Mouse (Mus musculus): ENCODE results near the gene Tmcc3. TPM values are rescaled to one million over a fixed set of nuclear protein-coding genes. Genes with fewer than 3 reads are reported as not detected.

The Tmcc3 gene
- polyA plus RNA-seq, 1 experiment = 14.8 TPM

DNA sequence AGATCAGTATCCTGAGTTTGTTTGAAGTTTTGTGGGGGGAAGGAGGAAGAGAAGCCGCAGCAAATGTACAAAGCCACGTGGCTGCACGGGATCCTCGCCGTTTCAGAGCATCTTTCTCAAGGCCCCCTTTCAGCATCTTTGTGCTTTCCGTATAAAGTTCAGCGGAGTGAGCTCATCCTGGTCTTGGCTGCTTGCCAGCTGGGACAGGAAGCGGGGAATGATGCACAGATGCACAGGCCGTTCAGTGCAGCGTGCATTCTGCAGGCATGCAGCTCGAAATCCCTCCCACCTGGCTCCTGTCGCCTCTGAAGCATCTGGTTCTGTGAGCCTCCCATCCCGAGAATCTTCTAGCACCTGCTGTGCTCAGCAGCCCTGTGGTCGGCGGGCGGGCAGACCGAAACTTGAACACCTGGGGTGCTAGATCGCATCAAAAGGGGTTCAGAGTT, 212.0 kb downstream of the Tmcc3 start:
- H3K27me3 ChIP-seq (ENCODE audit: control insufficient read depth, insufficient read depth, low read length, poor library complexity, severe bottlenecking) = no peaks in the 10 kb centered on the region
- no peak overlapping the region for H3K9ac ChIP-seq (ENCODE audit: low read depth, poor library complexity, severe bottlenecking)
- H3K9me3 ChIP-seq (replicated peaks; ENCODE audit: control insufficient read depth, insufficient read depth, low read length, poor library complexity, severe bottlenecking) = no peaks in the 10 kb centered on the region
- H3K4me3 ChIP-seq (ENCODE audit: low read depth, low read length) = no peak overlapping the region
- no peak overlapping the region for H3K27ac ChIP-seq (ENCODE audit: insufficient read depth, low read length)
- no peaks in the 10 kb centered on the region for H3K36me3 ChIP-seq (ENCODE audit: control insufficient read depth, insufficient read depth, low read length, poor library complexity, severe bottlenecking)
- H3K4me1 ChIP-seq (ENCODE audit: control insufficient read depth, insufficient read depth, low read length) = peaks cover 7% of the 10 kb centered on the region
- TF ChIP-seq CTCF (IDR thresholded peaks at IDR 0.05; ENCODE audit: low read depth, low read length) (no peak), POLR2A (IDR thresholded peaks at IDR 0.05; ENCODE audit: insufficient read depth, low read length) (no peak), EP300 (IDR thresholded peaks at IDR 0.05; ENCODE audit: insufficient read depth, low read depth, low read length) (no peak)

DNA sequence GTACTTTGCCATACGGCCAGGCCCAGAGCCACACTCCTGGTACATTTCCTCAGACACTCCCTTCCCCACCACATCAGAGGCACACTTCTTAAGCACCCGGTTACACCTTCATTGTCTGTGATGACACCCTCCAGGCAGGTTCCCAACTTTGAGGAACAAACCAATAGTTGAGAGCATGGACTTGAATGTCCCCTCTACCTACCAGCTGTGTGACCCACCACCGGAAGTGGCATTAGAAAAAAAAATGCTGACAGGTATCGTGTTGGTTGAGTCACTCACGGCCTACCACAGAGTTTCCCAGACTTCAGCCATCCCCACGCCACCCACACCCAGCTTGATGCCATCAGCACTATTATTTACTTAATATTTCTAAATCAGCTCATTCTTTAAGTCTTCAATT, 213.2 kb downstream of the Tmcc3 start:
- Histone ChIP-seq H3K27me3 (ENCODE audit: control insufficient read depth, insufficient read depth, low read length, poor library complexity, severe bottlenecking) (no peaks in the 10 kb centered on the region), H3K9me3 (replicated peaks; ENCODE audit: control insufficient read depth, insufficient read depth, low read length, poor library complexity, severe bottlenecking) (no peaks in the 10 kb centered on the region), H3K4me3 (ENCODE audit: low read depth, low read length) (no peak overlapping the region), H3K27ac (ENCODE audit: insufficient read depth, low read length) (no peak overlapping the region), H3K4me1 (ENCODE audit: control insufficient read depth, insufficient read depth, low read length) (peaks cover 7% of the 10 kb centered on the region), H3K36me3 (ENCODE audit: control insufficient read depth, insufficient read depth, low read length, poor library complexity, severe bottlenecking) (no peaks in the 10 kb centered on the region), H3K9ac (ENCODE audit: low read depth, poor library complexity, severe bottlenecking) (no peak overlapping the region)
- TF ChIP-seq POLR2A (IDR thresholded peaks at IDR 0.05; ENCODE audit: insufficient read depth, low read length) = no peak
- no peak for TF ChIP-seq CTCF (IDR thresholded peaks at IDR 0.05; ENCODE audit: low read depth, low read length)
- no peak for TF ChIP-seq EP300 (IDR thresholded peaks at IDR 0.05; ENCODE audit: insufficient read depth, low read depth, low read length)

DNA sequence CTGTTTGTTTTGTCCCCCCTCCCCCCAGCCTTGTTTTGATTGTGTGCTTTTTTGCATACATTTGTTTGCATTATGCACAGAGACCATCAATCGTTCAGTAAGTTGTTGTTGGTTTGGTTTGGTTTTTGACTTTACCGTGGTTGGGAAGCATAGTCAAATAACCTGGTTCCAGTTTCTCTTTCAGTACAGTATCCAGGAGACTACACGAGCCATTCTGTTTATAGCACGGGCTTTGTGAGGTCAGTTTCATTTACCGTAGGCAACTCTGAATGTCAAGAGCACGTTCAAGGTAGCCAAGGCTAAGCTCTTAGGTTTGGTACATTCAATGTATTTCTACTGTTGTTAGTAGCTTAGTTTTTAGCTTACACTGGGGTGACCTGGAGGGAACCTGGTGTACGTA, 214.0 kb downstream of the Tmcc3 start:
- TF ChIP-seq EP300 (IDR thresholded peaks at IDR 0.05; ENCODE audit: insufficient read depth, low read depth, low read length) (no peak), POLR2A (IDR thresholded peaks at IDR 0.05; ENCODE audit: insufficient read depth, low read length) (no peak), CTCF (IDR thresholded peaks at IDR 0.05; ENCODE audit: low read depth, low read length) (no peak)
- Histone ChIP-seq H3K9me3 (replicated peaks; ENCODE audit: control insufficient read depth, insufficient read depth, low read length, poor library complexity, severe bottlenecking) (no peaks in the 10 kb centered on the region), H3K27me3 (ENCODE audit: control insufficient read depth, insufficient read depth, low read length, poor library complexity, severe bottlenecking) (no peaks in the 10 kb centered on the region), H3K9ac (ENCODE audit: low read depth, poor library complexity, severe bottlenecking) (no peak overlapping the region), H3K27ac (ENCODE audit: insufficient read depth, low read length) (no peak overlapping the region), H3K4me1 (ENCODE audit: control insufficient read depth, insufficient read depth, low read length) (peaks cover 10% of the 10 kb centered on the region), H3K4me3 (ENCODE audit: low read depth, low read length) (no peak overlapping the region), H3K36me3 (ENCODE audit: control insufficient read depth, insufficient read depth, low read length, poor library complexity, severe bottlenecking) (no peaks in the 10 kb centered on the region)

DNA sequence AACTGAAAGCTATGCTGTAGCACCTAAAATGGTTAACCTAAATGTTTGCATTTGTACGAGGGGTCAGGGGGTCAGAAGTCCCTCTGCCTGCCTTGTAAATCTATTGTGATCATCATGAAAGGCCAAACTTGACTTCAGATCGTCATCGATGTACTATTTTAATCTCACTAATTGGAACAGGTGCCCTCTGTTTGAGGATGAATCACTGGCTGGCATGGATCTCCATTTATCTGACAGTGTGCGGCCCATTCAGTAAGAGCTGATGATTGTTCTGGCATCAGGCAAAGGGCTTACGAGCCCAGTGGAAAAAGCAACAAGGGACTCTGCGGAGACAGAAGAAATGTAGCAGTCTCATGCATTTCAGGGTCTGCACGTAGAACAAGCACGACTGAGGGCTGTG, 215.1 kb downstream of the Tmcc3 start:
- Histone ChIP-seq H3K9ac (ENCODE audit: low read depth, poor library complexity, severe bottlenecking) (no peak overlapping the region), H3K27ac (ENCODE audit: insufficient read depth, low read length) (no peak overlapping the region), H3K4me3 (ENCODE audit: low read depth, low read length) (no peak overlapping the region), H3K27me3 (ENCODE audit: control insufficient read depth, insufficient read depth, low read length, poor library complexity, severe bottlenecking) (no peaks in the 10 kb centered on the region), H3K4me1 (ENCODE audit: control insufficient read depth, insufficient read depth, low read length) (peaks cover 10% of the 10 kb centered on the region), H3K36me3 (ENCODE audit: control insufficient read depth, insufficient read depth, low read length, poor library complexity, severe bottlenecking) (no peaks in the 10 kb centered on the region), H3K9me3 (replicated peaks; ENCODE audit: control insufficient read depth, insufficient read depth, low read length, poor library complexity, severe bottlenecking) (no peaks in the 10 kb centered on the region)
- no peak for TF ChIP-seq EP300 (IDR thresholded peaks at IDR 0.05; ENCODE audit: insufficient read depth, low read depth, low read length)
- no peak for TF ChIP-seq CTCF (IDR thresholded peaks at IDR 0.05; ENCODE audit: low read depth, low read length)
- no peak for TF ChIP-seq POLR2A (IDR thresholded peaks at IDR 0.05; ENCODE audit: insufficient read depth, low read length)

DNA sequence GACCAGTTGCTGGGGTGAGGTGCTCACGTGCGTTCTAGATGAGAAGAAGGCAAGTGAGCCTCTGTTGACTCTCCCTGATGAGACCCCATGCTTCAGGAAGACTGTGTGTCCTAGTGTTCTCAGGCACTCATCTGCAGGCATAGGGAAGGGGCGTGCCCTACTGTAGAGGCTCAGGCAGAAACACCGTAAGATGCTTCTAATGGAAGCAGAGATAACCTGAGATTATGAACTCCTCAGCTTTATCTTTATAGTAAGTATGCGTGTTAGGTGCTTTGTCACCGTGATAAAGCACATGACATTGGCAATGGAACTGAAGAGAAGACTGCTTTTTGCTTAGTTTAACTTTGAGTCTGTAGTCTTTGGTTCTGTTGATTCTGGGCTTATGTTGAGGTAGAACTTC, 215.5 kb downstream of the Tmcc3 start:
- Histone ChIP-seq H3K9ac (ENCODE audit: low read depth, poor library complexity, severe bottlenecking) (no peak overlapping the region), H3K27me3 (ENCODE audit: control insufficient read depth, insufficient read depth, low read length, poor library complexity, severe bottlenecking) (no peaks in the 10 kb centered on the region), H3K9me3 (replicated peaks; ENCODE audit: control insufficient read depth, insufficient read depth, low read length, poor library complexity, severe bottlenecking) (no peaks in the 10 kb centered on the region), H3K36me3 (ENCODE audit: control insufficient read depth, insufficient read depth, low read length, poor library complexity, severe bottlenecking) (no peaks in the 10 kb centered on the region), H3K4me3 (ENCODE audit: low read depth, low read length) (no peak overlapping the region), H3K4me1 (ENCODE audit: control insufficient read depth, insufficient read depth, low read length) (peaks cover 13% of the 10 kb centered on the region), H3K27ac (ENCODE audit: insufficient read depth, low read length) (no peak overlapping the region)
- no peak for TF ChIP-seq EP300 (IDR thresholded peaks at IDR 0.05; ENCODE audit: insufficient read depth, low read depth, low read length)
- TF ChIP-seq POLR2A (IDR thresholded peaks at IDR 0.05; ENCODE audit: insufficient read depth, low read length) = no peak

DNA sequence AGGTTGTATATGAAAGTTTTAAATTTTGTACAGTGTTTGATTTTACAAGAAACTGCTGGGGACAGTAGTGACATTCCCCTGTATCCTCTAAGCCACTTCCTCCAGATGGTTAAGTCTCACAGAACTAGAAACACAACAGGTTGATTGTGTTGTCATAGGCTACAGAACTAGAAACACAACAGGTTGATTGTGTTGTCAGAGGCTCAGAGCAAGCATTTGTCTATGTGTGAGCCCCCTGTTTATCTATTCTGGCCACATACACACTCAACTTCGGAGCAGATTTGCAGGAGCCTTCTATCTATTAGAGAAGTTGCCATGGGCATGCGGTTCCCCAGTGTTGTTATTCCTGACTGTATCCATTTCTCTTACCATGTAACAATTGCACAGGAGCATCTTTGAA, 218.3 kb downstream of the Tmcc3 start:
- H3K36me3 ChIP-seq (ENCODE audit: control insufficient read depth, insufficient read depth, low read length, poor library complexity, severe bottlenecking) = no peaks in the 10 kb centered on the region

More for the DNA sequence above, 218.3 kb downstream of the Tmcc3 start:
- TF ChIP-seq POLR2A (IDR thresholded peaks at IDR 0.05; ENCODE audit: insufficient read depth, low read length) = no peak
- TF ChIP-seq EP300 (IDR thresholded peaks at IDR 0.05; ENCODE audit: insufficient read depth, low read depth, low read length) = no peak
- TF ChIP-seq CTCF (IDR thresholded peaks at IDR 0.05; ENCODE audit: low read depth, low read length) = no peak
- no peak overlapping the region for H3K4me3 ChIP-seq (ENCODE audit: low read depth, low read length)
- peaks cover 11% of the 10 kb centered on the region for H3K4me1 ChIP-seq (ENCODE audit: control insufficient read depth, insufficient read depth, low read length)
- H3K27me3 ChIP-seq (ENCODE audit: control insufficient read depth, insufficient read depth, low read length, poor library complexity, severe bottlenecking) = no peaks in the 10 kb centered on the region
- H3K27ac ChIP-seq (ENCODE audit: insufficient read depth, low read length) = no peak overlapping the region
- H3K9me3 ChIP-seq (replicated peaks; ENCODE audit: control insufficient read depth, insufficient read depth, low read length, poor library complexity, severe bottlenecking) = no peaks in the 10 kb centered on the region
- H3K9ac ChIP-seq (ENCODE audit: low read depth, poor library complexity, severe bottlenecking) = no peak overlapping the region

Data from ES-Bruce4 (cell line).